Mouse (Mus musculus) forebrain, embryonic 10.5 days (tissue): ENCODE results near the gene Dgkb. TPM values are rescaled to one million over a fixed set of nuclear protein-coding genes. Genes with fewer than 3 reads are reported as not detected.

Source experiments
- DNase-seq: peaks from one replicate; pipeline ENCODE4 v3.0.0-alpha.2; 2017; ENCODE audit warnings: low spot score; ENCODE audit errors: extremely low spot score
- H3K27ac ChIP-seq: fragments of 300-500 bp; sonication (generic); 2 replicates; pipeline ENCODE4 v1.5.1; 2016; ENCODE audit warnings: mild to moderate bottlenecking
- H3K27me3 ChIP-seq: fragments of 300-500 bp; sonication (generic); 2 replicates; pipeline ENCODE4 v1.6.1; 2016; ENCODE audit warnings: mild to moderate bottlenecking; ENCODE audit not compliant: poor library complexity, severe bottlenecking
- H3K36me3 ChIP-seq: fragments of 300-500 bp; sonication (generic); replicated peaks from 2 replicates; pipeline ENCODE4 v1.6.1; 2016; ENCODE audit warnings: mild to moderate bottlenecking, moderate library complexity
- H3K4me1 ChIP-seq: fragments of 300-500 bp; sonication (generic); 2 replicates; pipeline ENCODE4 v1.6.1; 2016
- H3K4me3 ChIP-seq: fragments of 300-500 bp; sonication (generic); 2 replicates; pipeline ENCODE4 v1.5.1; 2016; ENCODE audit warnings: mild to moderate bottlenecking, moderate library complexity
- H3K9me3 ChIP-seq: fragments of 300-500 bp; sonication (generic); 2 replicates; pipeline ENCODE4 v1.6.1; 2016; ENCODE audit warnings: mild to moderate bottlenecking, moderate library complexity
- WGBS: fragments of 180-500 bp; shearing (Covaris S2); methylation state at CpG from one replicate; pipeline ENCODE4 v1.1.7; 2016; 5-methylcytosine and 5-hydroxymethylcytosine counted together
- polyA plus RNA-seq: library from polyadenylated mRNA; unstranded; fragments of >200 nt; fragmentation: Nextera tagmentation; extraction: Ambion mirVana; gene quantifications from 2 replicates; pipeline ENCODE4 v1.2.1, GENCODE M21; 2016

Dgkb gene
- polyA plus RNA-seq: 0.55 and 0.71 TPM in 2 replicates

DNA sequence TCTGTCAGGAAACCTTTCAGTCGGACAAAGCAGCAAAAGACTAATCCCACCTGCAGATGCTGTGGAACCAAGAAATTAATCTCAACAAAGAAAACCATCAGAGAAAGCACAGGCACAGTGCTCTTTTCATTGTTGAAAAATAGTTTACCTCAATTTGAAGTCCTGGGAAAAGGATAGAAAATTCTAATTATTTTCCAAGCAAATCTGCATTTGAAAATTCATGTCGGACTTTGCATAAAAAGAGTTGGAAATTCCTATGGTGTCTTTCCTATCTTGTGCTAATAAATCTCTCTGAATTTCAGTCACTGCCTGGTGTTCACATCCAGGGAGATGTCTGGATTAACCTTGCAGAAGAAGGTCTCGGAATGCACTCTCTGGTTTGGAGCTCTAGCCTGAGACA lies at the start of gene Dgkb:
Gene Dgkb, plus strand, starts transcription at position 301 of the 400 bp plus-strand sequence.
- Histone ChIP-seq H3K4me1 (peaks cover 20% of the 10 kb centered on the region), H3K27me3 (no peaks in the 10 kb centered on the region), H3K27ac (no peak within 1 kb of the TSS), H3K9me3 (no peaks in the 10 kb centered on the region), H3K4me3 (no peak within 1 kb of the TSS), H3K36me3 (no peaks in the 10 kb centered on the region)
- WGBS: 69% methylated on average over 3 of the region's 3 CpGs
- DNase-seq: no peak

GRCm38 (mm10) chr12:37769844-37770243 lies 47.7 kb upstream of the Dgkb start:
- no peak overlapping the region for H3K4me3 ChIP-seq
- peaks cover 12% of the 10 kb centered on the region for H3K4me1 ChIP-seq
- no peaks in the 10 kb centered on the region for H3K9me3 ChIP-seq
- no peak for DNase-seq
- WGBS: 90% methylated on average over 1 of the region's 1 CpGs
- no peak overlapping the region for H3K27ac ChIP-seq
- H3K27me3 ChIP-seq: no peaks in the 10 kb centered on the region
- H3K36me3 ChIP-seq: no peaks in the 10 kb centered on the region

DNA sequence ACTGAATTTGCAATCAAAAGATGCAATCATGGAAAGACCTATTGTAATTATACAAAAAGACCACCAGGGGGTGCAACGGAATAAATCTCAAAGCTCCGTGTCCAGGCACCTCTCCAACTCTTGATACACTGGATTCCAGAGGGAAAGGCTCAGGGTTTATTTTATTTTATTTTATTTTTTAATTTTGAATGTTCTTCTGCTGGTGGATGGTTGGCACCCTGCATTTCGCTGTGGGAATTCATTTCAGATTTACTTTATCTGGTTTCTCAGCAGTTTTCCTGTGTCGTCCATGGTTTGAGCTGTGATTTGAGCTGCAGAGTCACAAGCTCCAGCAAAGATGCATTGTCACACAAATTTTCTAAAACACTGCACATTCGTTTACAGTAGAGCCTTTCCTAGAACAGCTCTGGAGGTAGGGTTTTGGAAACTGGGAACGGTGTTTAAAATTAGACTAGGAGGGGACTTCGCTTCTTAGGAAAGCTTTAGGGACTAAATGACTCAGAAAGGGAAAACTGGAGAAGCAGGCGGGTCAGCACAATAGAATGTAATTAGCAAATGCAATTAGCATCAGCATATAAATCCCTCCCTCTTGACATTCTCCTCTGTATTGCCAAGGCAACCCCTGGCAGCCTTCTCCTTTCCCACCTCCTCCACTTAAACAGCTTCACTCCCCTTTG lies 43.7 kb upstream of the Dgkb start:
- peak overlapping the region; percentile 79 for H3K27ac ChIP-seq
- H3K4me3 ChIP-seq: peak overlapping the region; percentile 37
- peak; percentile 36 for DNase-seq
- WGBS: 6% methylated on average over 8 of the region's 8 CpGs
- no peaks in the 10 kb centered on the region for H3K27me3 ChIP-seq
- H3K9me3 ChIP-seq: no peaks in the 10 kb centered on the region
- peaks cover 15% of the 10 kb centered on the region for H3K4me1 ChIP-seq
- no peaks in the 10 kb centered on the region for H3K36me3 ChIP-seq

GRCm38 (mm10) chr12:37774591-37774990 lies 42.9 kb upstream of the Dgkb start:
- Histone ChIP-seq H3K27me3 (no peaks in the 10 kb centered on the region), H3K36me3 (no peaks in the 10 kb centered on the region), H3K4me1 (peaks cover 15% of the 10 kb centered on the region), H3K4me3 (no peak overlapping the region), H3K27ac (peak overlapping the region; percentile 53; the same call in 1 of the 2 replicates), H3K9me3 (no peaks in the 10 kb centered on the region)
- 38% methylated on average over 2 of the region's 2 CpGs for WGBS
- DNase-seq: no peak

DNA sequence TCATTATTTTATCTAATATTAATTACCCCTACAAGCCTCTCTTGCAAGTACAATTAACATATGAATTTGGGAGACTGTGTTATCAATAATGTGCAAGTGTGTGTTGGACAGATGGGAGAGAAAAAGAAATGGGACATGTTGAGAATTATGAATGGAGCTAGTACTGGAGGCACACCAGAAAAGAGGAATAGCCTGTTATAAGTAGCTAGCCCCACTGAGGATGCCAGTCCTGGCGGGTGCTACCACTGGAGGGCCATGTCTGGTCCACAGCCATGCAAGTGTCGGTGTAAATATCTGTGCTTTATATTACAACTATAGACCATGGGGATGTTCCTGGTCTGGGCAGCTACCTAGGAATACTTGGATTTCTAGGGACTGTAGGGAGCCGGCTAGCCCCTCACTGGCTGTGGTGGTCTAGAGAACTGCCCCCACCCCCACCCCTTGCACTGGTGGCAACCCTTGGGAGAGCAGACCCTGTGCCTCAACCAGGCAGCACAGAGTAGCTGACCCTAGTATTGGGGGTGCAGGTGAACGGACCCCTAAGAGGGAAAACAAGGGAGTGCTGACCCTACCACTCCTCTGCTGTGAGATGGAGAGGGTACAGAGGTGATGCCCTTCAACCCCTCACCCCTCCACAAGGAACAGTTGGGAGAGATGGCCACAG lies 21.1 kb upstream of the Dgkb start:
- H3K4me1 ChIP-seq: no peaks in the 10 kb centered on the region
- DNase-seq: no peak
- H3K27ac ChIP-seq: no peak overlapping the region
- no peaks in the 10 kb centered on the region for H3K27me3 ChIP-seq
- no peaks in the 10 kb centered on the region; the same call in 1 of the 2 replicates for H3K9me3 ChIP-seq
- no peak overlapping the region for H3K4me3 ChIP-seq
- no peaks in the 10 kb centered on the region for H3K36me3 ChIP-seq
- WGBS: 91% methylated on average over 4 of the region's 4 CpGs

- H3K27me3 ChIP-seq: no peaks in the 10 kb centered on the region
- no peaks in the 10 kb centered on the region for H3K9me3 ChIP-seq
- no peak for DNase-seq
- WGBS: 78% methylated on average over 3 of the region's 3 CpGs
- no peaks in the 10 kb centered on the region for H3K36me3 ChIP-seq
- H3K4me3 ChIP-seq: no peak overlapping the region
- no peak overlapping the region for H3K27ac ChIP-seq
- peaks cover 20% of the 10 kb centered on the region for H3K4me1 ChIP-seq
Measured at GRCm38 (mm10) chr12:37814122-37814521, 3.4 kb upstream of the Dgkb start.

DNA sequence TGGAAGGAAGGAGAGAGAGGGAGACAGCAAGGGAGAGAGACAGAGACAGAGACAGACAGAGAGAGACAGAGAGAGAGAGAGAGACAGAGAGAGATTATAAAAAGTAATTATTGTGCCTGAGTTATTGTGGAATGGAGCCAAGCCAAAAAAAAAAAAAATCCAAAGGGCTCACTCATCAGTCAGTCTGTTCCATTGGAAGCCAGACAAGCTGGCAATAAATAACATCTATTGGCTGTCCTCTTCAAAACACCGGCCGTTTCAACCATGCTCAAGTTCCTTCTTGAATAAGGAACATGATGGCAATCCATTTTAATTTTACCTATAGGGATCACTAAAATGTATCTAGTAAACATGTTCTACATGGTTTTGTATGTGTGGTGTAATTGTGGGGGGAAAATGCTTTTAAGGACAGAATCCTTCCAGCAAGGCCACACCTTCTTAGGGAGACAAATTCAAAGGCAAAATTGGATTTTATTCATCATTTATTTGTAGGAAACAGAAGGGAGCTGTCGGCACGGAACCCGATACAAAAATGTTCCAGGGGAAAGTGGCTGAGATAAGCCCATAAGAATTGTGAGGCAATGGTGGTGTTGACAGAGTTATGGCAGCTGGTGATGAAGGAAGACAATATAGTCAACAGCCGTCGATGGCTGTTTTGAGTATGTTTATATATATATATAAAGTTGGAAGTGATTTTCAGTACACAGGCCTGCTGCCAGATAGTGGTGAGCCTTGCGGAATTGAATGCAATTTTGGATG lies 3.7 kb downstream of the Dgkb start:
- Histone ChIP-seq H3K27me3 (no peaks in the 10 kb centered on the region), H3K9me3 (no peaks in the 10 kb centered on the region), H3K36me3 (no peaks in the 10 kb centered on the region), H3K27ac (no peak overlapping the region), H3K4me1 (peaks cover 16% of the 10 kb centered on the region), H3K4me3 (no peak overlapping the region)
- 92% methylated on average over 8 of the region's 8 CpGs for WGBS
- DNase-seq: no peak

GRCm38 (mm10) chr12:37880042-37881017 lies 62.8 kb downstream of the Dgkb start:
- Histone ChIP-seq H3K4me1 (peaks cover 17% of the 10 kb centered on the region), H3K27me3 (peaks cover 20% of the 10 kb centered on the region), H3K4me3 (peak overlapping the region; percentile 59), H3K9me3 (no peaks in the 10 kb centered on the region), H3K36me3 (no peaks in the 10 kb centered on the region), H3K27ac (peak overlapping the region; percentile 70)
- WGBS: 1% methylated on average over 26 of the region's 26 CpGs
- DNase-seq: peak; percentile 46

GRCm38 (mm10) chr12:37881376-37881775 lies 63.9 kb downstream of the Dgkb start:
- H3K27ac ChIP-seq: no peak overlapping the region
- H3K4me1 ChIP-seq: peaks cover 17% of the 10 kb centered on the region
- no peak for DNase-seq
- H3K27me3 ChIP-seq: peaks cover 20% of the 10 kb centered on the region
- H3K4me3 ChIP-seq: peak overlapping the region; percentile 59
- WGBS: 3% methylated on average over 10 of the region's 10 CpGs
- no peaks in the 10 kb centered on the region for H3K9me3 ChIP-seq
- H3K36me3 ChIP-seq: no peaks in the 10 kb centered on the region

- DNase-seq: no peak
- H3K36me3 ChIP-seq: no peaks in the 10 kb centered on the region
- peaks cover 20% of the 10 kb centered on the region for H3K27me3 ChIP-seq
- no peak overlapping the region for H3K27ac ChIP-seq
- 59% methylated on average over 1 of the region's 1 CpGs for WGBS
- H3K4me3 ChIP-seq: no peak overlapping the region
- H3K4me1 ChIP-seq: peaks cover 17% of the 10 kb centered on the region
- no peaks in the 10 kb centered on the region for H3K9me3 ChIP-seq
Measured at GRCm38 (mm10) chr12:37882796-37883195, 65.3 kb downstream of the Dgkb start.

DNA sequence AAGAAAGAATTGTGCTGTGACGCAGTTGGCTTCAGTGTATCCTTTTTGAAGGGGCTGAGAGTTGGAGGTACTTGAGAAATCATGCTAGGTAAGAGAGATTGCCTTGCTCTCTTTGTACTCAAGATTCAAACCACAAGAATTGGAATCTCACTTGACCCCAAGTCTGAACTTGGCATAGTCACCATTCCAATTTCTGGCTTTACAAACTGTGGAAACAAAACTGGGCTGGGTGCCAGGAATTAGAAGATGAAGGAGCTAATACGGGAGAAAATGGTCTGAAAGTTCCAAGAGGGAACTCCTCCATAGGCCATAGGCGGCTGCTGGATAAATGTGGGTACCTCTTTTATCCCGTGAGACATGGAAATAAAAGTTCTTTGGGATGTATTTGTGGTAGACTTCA lies 66.3 kb downstream of the Dgkb start:
- Histone ChIP-seq H3K36me3 (no peaks in the 10 kb centered on the region), H3K27ac (no peak overlapping the region), H3K9me3 (no peaks in the 10 kb centered on the region), H3K27me3 (peaks cover 20% of the 10 kb centered on the region), H3K4me3 (no peak overlapping the region), H3K4me1 (peaks cover 17% of the 10 kb centered on the region)
- DNase-seq: no peak
- 86% methylated on average over 4 of the region's 4 CpGs for WGBS

- no peaks in the 10 kb centered on the region for H3K4me1 ChIP-seq
- no peak overlapping the region for H3K27ac ChIP-seq
- no peaks in the 10 kb centered on the region for H3K36me3 ChIP-seq
- H3K9me3 ChIP-seq: no peaks in the 10 kb centered on the region
- DNase-seq: no peak
- H3K27me3 ChIP-seq: no peaks in the 10 kb centered on the region
- no peak overlapping the region for H3K4me3 ChIP-seq
Measured at GRCm38 (mm10) chr12:37888591-37888990, 71.1 kb downstream of the Dgkb start.
